Mouse (Mus musculus) liver, embryonic 14.5 days (tissue): ENCODE measurements around the gene Ranbp1. TPM values are rescaled to one million over a fixed set of nuclear protein-coding genes. Genes with fewer than 3 reads are reported as not detected.
"Not testable (repeated sequence)": the region's sequence is repeated elsewhere in the genome, so short reads cannot be mapped to it uniquely, and the experiment has no call there.

Source experiments
- ATAC-seq: fragments of 200-750 bp; cut with Nextera tagmentation; 2 replicates; pipeline ENCODE4 v1.8.0; 2017; ENCODE audit warnings: moderate number of reproducible peaks, mild to moderate bottlenecking, moderate library complexity; ENCODE audit not compliant: insufficient read depth
- DNase-seq, 3 experiments: peaks; one replicate each; pipeline ENCODE4 v3.0.0-alpha.2; 2012 to 2013; ENCODE audit warnings: low read depth in 3 of 3, low spot score in 3 of 3
- H3K27ac ChIP-seq: fragments of 300-500 bp; sonication (generic); 2 replicates; pipeline ENCODE4 v1.5.1; 2014; ENCODE audit warnings: moderate library complexity, mild to moderate bottlenecking, control low read depth, inconsistent platforms
- H3K27me3 ChIP-seq: fragments of 300-500 bp; sonication (generic); 2 replicates; pipeline ENCODE4 v1.6.1; 2014; ENCODE audit warnings: mild to moderate bottlenecking, low read length, moderate library complexity; ENCODE audit not compliant: control insufficient read depth, insufficient read depth
- H3K36me3 ChIP-seq: fragments of 300-500 bp; sonication (generic); replicated peaks from 2 replicates; pipeline ENCODE4 v1.6.1; 2014; ENCODE audit warnings: low read depth; ENCODE audit not compliant: control insufficient read depth, insufficient read depth
- H3K4me1 ChIP-seq, 2 experiments: fragments of 200-500 bp in 1 of 2; fragments of 300-500 bp in 1 of 2; sonication (generic) in 1 of 2; replicated peaks; 2 replicates each; pipeline ENCODE4 v1.6.1; 2012 to 2014; ENCODE audit warnings: antibody characterized with exemption in 1 of 2, inconsistent platforms in 1 of 2, low read length in 1 of 2; ENCODE audit not compliant: control insufficient read depth in 2 of 2, insufficient read depth in 2 of 2
- H3K4me2 ChIP-seq: fragments of 300-500 bp; sonication (generic); 2 replicates; pipeline ENCODE4 v1.6.1; 2014; ENCODE audit warnings: low read depth, mild to moderate bottlenecking, control low read depth, moderate library complexity
- H3K4me3 ChIP-seq, 2 experiments: fragments of 200-500 bp in 1 of 2; fragments of 300-500 bp in 1 of 2; sonication (generic) in 1 of 2; 2 replicates each; pipeline ENCODE4 v1.5.1; 2012 to 2014; ENCODE audit warnings: low read depth in 2 of 2, low read length in 2 of 2, mild to moderate bottlenecking in 2 of 2, control low read depth in 1 of 2, inconsistent platforms in 1 of 2, moderate library complexity in 1 of 2; ENCODE audit not compliant: insufficient read depth in 1 of 2
- H3K9ac ChIP-seq: fragments of 300-500 bp; sonication (generic); replicated peaks from 2 replicates; pipeline ENCODE4 v1.6.1; 2014; ENCODE audit warnings: mild to moderate bottlenecking, control low read depth, moderate library complexity
- H3K9me3 ChIP-seq: fragments of 300-500 bp; sonication (generic); 2 replicates; pipeline ENCODE4 v1.6.1; 2016; ENCODE audit warnings: low read length, mixed read lengths; ENCODE audit not compliant: control insufficient read depth
- CTCF ChIP-seq: IDR thresholded peaks from 2 replicates; pipeline ENCODE4 v1.5.1; 2016; ENCODE audit warnings: antibody characterized with exemption, low read depth, control low read depth
- EP300 ChIP-seq: IDR thresholded peaks from 2 replicates; pipeline ENCODE4 v1.6.1; 2016; ENCODE audit warnings: antibody characterized with exemption, low read depth
- WGBS: fragments of 180-500 bp; shearing (Covaris S2); extraction: QIAGEN DNeasy Blood & Tissue Kit; methylation state at CpG from one replicate; pipeline ENCODE4 v1.1.7; 2014; ENCODE audit not compliant: insufficient replicate concordance; 5-methylcytosine and 5-hydroxymethylcytosine counted together
- microRNA counts: library from miRNA; unstranded; fragments of <30 nt; microRNA quantifications from one replicate; lab custom pipeline; 2016
- microRNA-seq: library from miRNA; unstranded; fragments of <30 nt; microRNA quantifications from one replicate; pipeline ENCODE4, GENCODE M21; 2016
- polyA plus RNA-seq, 2 experiments: library from polyadenylated mRNA; depleted of rRNA in 1 of 2; stranded (reverse) in 1 of 2; unstranded in 1 of 2; fragments of >200 nt; fragmentation: Nextera tagmentation in 1 of 2; extraction: Ambion mirVana in 1 of 2; gene quantifications; 2 replicates each; pipeline versions ENCODE4 v1.2.1 to v1.2.3; 2012 to 2014

Ranbp1 gene
- polyA plus RNA-seq, 2 experiments: 148 to 338 TPM

DNA sequence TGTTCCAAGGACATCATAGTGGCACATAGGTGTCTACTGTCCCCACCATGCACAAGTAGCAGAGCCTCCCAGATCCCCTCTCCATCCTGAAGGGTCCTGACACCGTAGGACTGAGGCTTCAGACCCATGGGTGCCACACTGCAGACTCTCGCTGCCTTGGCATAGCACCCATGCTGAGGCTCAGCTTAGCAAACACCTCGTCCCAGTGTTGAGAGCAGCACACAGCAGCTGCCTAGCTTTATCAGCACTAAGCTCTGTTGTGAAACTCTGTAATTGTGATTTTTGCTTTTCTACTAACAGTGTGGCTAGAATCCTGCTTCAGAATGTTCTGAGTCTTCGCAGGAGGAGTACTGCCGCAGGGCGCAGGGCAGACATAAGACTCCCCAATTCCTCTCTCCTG, 50.7 kb downstream of the Ranbp1 start:
- no peaks in the 10 kb centered on the region for H3K4me1 ChIP-seq
- WGBS: 59% methylated on average over 6 of the region's 6 CpGs
- no peak for ATAC-seq
- H3K4me3 ChIP-seq: no peak overlapping the region
- DNase-seq: no peak
- no peak overlapping the region for H3K4me2 ChIP-seq
- TF ChIP-seq CTCF (no peak), EP300 (no peak)
- no peaks in the 10 kb centered on the region for H3K9me3 ChIP-seq
- no peak overlapping the region for H3K9ac ChIP-seq
- no peaks in the 10 kb centered on the region for H3K27me3 ChIP-seq
- no peaks in the 10 kb centered on the region for H3K36me3 ChIP-seq
- no peak overlapping the region for H3K27ac ChIP-seq

- H3K9ac ChIP-seq, H3K4me3 ChIP-seq, DNase-seq, H3K36me3 ChIP-seq, ATAC-seq, H3K4me2 ChIP-seq, H3K27ac ChIP-seq, H3K9me3 ChIP-seq, H3K4me1 ChIP-seq, H3K27me3 ChIP-seq: not testable (repeated sequence)
- 42% methylated on average over 3 of the region's 3 CpGs for WGBS
These were observed 53.0 kb downstream of the Ranbp1 start for GRCm38 (mm10) chr16:18195561-18195960.

DNA sequence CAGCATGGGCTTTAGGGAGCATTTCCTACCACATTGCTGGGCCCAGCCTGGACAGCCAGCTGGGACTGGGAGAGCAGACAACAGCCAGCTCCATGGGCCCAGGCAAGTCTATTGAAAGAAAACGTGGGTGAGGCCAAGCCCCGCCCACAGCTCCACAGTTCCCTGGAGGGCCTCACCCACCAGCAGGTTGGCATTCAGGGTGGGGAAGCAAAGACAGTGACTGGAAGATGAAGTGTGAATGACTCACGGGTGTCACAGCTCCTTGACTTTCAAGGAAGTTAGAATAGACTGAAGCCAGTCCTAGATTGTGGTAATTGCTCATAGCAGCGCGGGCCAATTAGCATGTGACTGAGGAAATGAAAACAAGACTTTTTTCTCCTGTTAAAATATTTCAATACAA, 53.5 kb downstream of the Ranbp1 start:
- TF ChIP-seq EP300 (no peak), CTCF (no peak)
- Histone ChIP-seq H3K4me2 (no peak overlapping the region), H3K9ac (no peak overlapping the region), H3K27ac (no peak overlapping the region), H3K4me3 (no peak overlapping the region), H3K4me1 (no peaks in the 10 kb centered on the region), H3K36me3 (no peaks in the 10 kb centered on the region), H3K9me3 (no peaks in the 10 kb centered on the region), H3K27me3 (no peaks in the 10 kb centered on the region)
- peak in 1 of 3 experiments; percentile 14 for DNase-seq
- ATAC-seq: no peak
- WGBS: 49% methylated on average over 5 of the region's 5 CpGs

DNA sequence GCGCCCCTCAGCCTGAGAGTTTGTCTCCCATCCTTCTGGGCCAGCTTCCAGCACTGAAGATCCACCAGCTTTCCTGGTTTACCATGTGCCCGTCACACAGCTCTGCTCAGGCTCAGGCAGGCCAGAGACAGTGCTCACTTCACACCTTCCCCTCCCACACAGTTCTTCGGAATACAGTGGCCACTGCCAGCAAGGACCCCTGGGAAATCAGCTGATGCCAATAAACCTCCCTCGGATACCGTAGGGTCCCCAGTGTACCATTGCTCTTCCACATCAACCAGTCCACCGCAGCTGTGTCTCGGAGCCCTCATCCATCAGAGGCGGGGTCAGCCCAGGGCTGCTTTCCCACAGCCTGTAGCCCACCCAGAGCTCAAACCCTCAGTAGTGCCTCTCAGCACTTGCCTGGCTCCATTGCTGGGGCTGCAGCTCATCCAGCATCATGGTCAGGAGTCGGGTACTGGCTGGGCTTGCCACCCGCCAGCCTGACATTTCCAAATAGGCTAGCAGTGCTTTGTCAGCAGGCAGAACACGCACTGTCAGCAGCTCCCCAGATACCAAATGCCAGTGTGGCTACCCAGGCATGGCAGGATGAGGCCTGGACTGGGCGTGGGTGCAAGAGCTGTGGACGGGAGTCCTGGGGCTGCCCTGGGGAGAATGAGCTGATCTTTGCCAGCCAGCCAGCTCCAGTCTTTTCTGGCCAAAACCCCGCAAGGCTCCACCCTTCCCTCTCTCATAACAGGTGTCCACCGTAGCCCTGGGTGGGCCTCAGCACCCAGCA, 54.1 kb downstream of the Ranbp1 start:
- Histone ChIP-seq H3K4me2 (no peak overlapping the region), H3K4me3 (no peak overlapping the region), H3K9ac (no peak overlapping the region), H3K27ac (no peak overlapping the region), H3K27me3 (no peaks in the 10 kb centered on the region), H3K9me3 (no peaks in the 10 kb centered on the region), H3K36me3 (no peaks in the 10 kb centered on the region), H3K4me1 (no peaks in the 10 kb centered on the region)
- ATAC-seq: no peak
- no peak for DNase-seq
- no peak for TF ChIP-seq CTCF
- no peak for TF ChIP-seq EP300
- WGBS: 64% methylated on average over 15 of the region's 15 CpGs

DNA sequence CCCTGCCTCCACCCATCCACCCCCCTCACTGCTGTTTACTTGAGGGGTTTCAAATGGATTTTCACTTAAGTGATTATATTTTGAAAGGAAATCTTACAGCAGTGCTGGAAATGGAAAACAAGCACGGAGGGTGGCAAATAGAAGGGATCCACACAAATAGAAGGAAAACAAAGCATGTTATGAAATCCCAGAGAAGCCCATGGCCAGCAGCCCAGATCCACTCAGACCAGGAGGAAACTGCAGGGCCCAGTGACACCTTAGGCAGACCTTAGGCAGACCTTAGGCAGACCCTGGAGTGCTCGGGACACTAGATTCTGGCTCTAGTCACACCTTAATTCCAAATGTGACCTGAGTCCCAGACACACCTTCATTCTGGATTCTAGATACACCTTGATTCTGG, 57.5 kb downstream of the Ranbp1 start:
- Histone ChIP-seq H3K27me3 (no peaks in the 10 kb centered on the region), H3K4me2 (no peak overlapping the region), H3K9me3 (no peaks in the 10 kb centered on the region), H3K27ac (no peak overlapping the region), H3K4me3 (no peak overlapping the region), H3K36me3 (no peaks in the 10 kb centered on the region), H3K4me1 (no peaks in the 10 kb centered on the region), H3K9ac (no peak overlapping the region)
- TF ChIP-seq CTCF: no peak
- TF ChIP-seq EP300: no peak
- no peak for DNase-seq
- 57% methylated on average over 2 of the region's 2 CpGs for WGBS
- no peak for ATAC-seq

MicroRNAs within 50 kb of the gene (microRNA counts, 519-probe panel; counts per million panel counts)
- 69.9 counts per million for microRNA mmu-miR-1306 (lab: Ali Mortazavi, UCI)

Small RNAs within 50 kb of the gene (microRNA-seq; reads per million reads assigned to microRNA genes)
- 3.0 reads per million for gene Gm24572
- 228 reads per million, percentile 58 among the genes with 10 or more reads in this experiment for gene Mir1306

Other genes with a start within 250 kb of the Ranbp1 start
- gene Dgcr6, start 195.9 kb downstream of the Ranbp1 start, polyA plus RNA-seq (2012; rRNA removed): 11.4 and 12.5 TPM in 2 replicates
- gene Dgcr6, start 195.9 kb downstream of the Ranbp1 start, polyA plus RNA-seq (2014; fragmentation: Nextera tagmentation; extraction: Ambion mirVana): 22.1 and 22.5 TPM in 2 replicates
- 4.3 and 5.5 TPM in 2 replicates for gene Prodh, start 158.5 kb downstream of the Ranbp1 start, polyA plus RNA-seq (2012; rRNA removed)
- 2.6 and 3.2 TPM in 2 replicates for gene Prodh, start 158.5 kb downstream of the Ranbp1 start, polyA plus RNA-seq (2014; fragmentation: Nextera tagmentation; extraction: Ambion mirVana)
- 0.52 and 0.91 TPM in 2 replicates for gene Rtn4r, start 121.1 kb downstream of the Ranbp1 start, polyA plus RNA-seq (2012; rRNA removed)
- gene Rtn4r, start 121.1 kb downstream of the Ranbp1 start, polyA plus RNA-seq (2014; fragmentation: Nextera tagmentation; extraction: Ambion mirVana): 0.32 and 0.46 TPM in 2 replicates
- not detected in 2 replicates for gene Ccdc188, start 30.9 kb downstream of the Ranbp1 start, polyA plus RNA-seq (2012; rRNA removed)
- not detected in 2 replicates for gene Ccdc188, start 30.9 kb downstream of the Ranbp1 start, polyA plus RNA-seq (2014; fragmentation: Nextera tagmentation; extraction: Ambion mirVana)
- gene Zdhhc8, start 13.6 kb downstream of the Ranbp1 start, polyA plus RNA-seq (2012; rRNA removed): 2.9 and 3.9 TPM in 2 replicates
- gene Zdhhc8, start 13.6 kb downstream of the Ranbp1 start, polyA plus RNA-seq (2014; fragmentation: Nextera tagmentation; extraction: Ambion mirVana): 0.88 and 1.2 TPM in 2 replicates
- gene Trmt2a, start 53 bp downstream of the Ranbp1 start, polyA plus RNA-seq (2012; rRNA removed): 44.4 and 51.8 TPM in 2 replicates
- gene Trmt2a, start 53 bp downstream of the Ranbp1 start, polyA plus RNA-seq (2014; fragmentation: Nextera tagmentation; extraction: Ambion mirVana): 46.2 and 47.9 TPM in 2 replicates
- 0.18 and 0.40 TPM in 2 replicates for gene Gm49776, start 9.6 kb upstream of the Ranbp1 start, polyA plus RNA-seq (2012; rRNA removed)
- 1.3 and 1.9 TPM in 2 replicates for gene Gm49776, start 9.6 kb upstream of the Ranbp1 start, polyA plus RNA-seq (2014; fragmentation: Nextera tagmentation; extraction: Ambion mirVana)
- 15.5 and 23.4 TPM in 2 replicates for gene Dgcr8, start 40.5 kb upstream of the Ranbp1 start, polyA plus RNA-seq (2012; rRNA removed)
- 8.8 and 10.4 TPM in 2 replicates for gene Dgcr8, start 40.5 kb upstream of the Ranbp1 start, polyA plus RNA-seq (2014; fragmentation: Nextera tagmentation; extraction: Ambion mirVana)
- gene Tango2, start 99.4 kb upstream of the Ranbp1 start, polyA plus RNA-seq (2012; rRNA removed): 44.3 and 44.5 TPM in 2 replicates
- 58.8 and 70.3 TPM in 2 replicates for gene Tango2, start 99.4 kb upstream of the Ranbp1 start, polyA plus RNA-seq (2014; fragmentation: Nextera tagmentation; extraction: Ambion mirVana)
- 6.0 and 6.4 TPM in 2 replicates for gene Arvcf, start 99.5 kb upstream of the Ranbp1 start, polyA plus RNA-seq (2012; rRNA removed)
- gene Arvcf, start 99.5 kb upstream of the Ranbp1 start, polyA plus RNA-seq (2014; fragmentation: Nextera tagmentation; extraction: Ambion mirVana): 4.7 and 7.4 TPM in 2 replicates
- gene Txnrd2, start 177.7 kb upstream of the Ranbp1 start, polyA plus RNA-seq (2012; rRNA removed): 79.9 and 113 TPM in 2 replicates
- 110 and 112 TPM in 2 replicates for gene Txnrd2, start 177.7 kb upstream of the Ranbp1 start, polyA plus RNA-seq (2014; fragmentation: Nextera tagmentation; extraction: Ambion mirVana)
- gene Comt, start 178.1 kb upstream of the Ranbp1 start, polyA plus RNA-seq (2012; rRNA removed): 73.8 and 84.7 TPM in 2 replicates
- 69.8 and 80.4 TPM in 2 replicates for gene Comt, start 178.1 kb upstream of the Ranbp1 start, polyA plus RNA-seq (2014; fragmentation: Nextera tagmentation; extraction: Ambion mirVana)
- 5.7 and 6.0 TPM in 2 replicates for gene Gnb1l, start 250.0 kb upstream of the Ranbp1 start, polyA plus RNA-seq (2012; rRNA removed)
- gene Gnb1l, start 250.0 kb upstream of the Ranbp1 start, polyA plus RNA-seq (2014; fragmentation: Nextera tagmentation; extraction: Ambion mirVana): 7.7 and 9.0 TPM in 2 replicates